Mouse (Mus musculus) MEL (cell line): ENCODE results near the gene Brdt. TPM values are rescaled to one million over a fixed set of nuclear protein-coding genes. Genes with fewer than 3 reads are reported as not detected.

Experiments used
- DNase-seq: peaks from one replicate; pipeline ENCODE4 v3.0.0; 2011; ENCODE audit warnings: low read depth, low spot score
- H3K27ac ChIP-seq: 2 replicates; pipeline ENCODE4 v1.5.1; 2012; ENCODE audit warnings: low read depth, mild to moderate bottlenecking, control low read depth, low read length, moderate library complexity; ENCODE audit not compliant: control insufficient read depth
- H3K27me3 ChIP-seq, 2 experiments: fragments of 150-350 bp in 1 of 2; sonication (generic) in 1 of 2; 2 replicates each; pipeline ENCODE4 v1.6.1; 2012; ENCODE audit warnings: low read length in 2 of 2, mild to moderate bottlenecking in 2 of 2, improper control_type of control experiment in 1 of 2, moderate library complexity in 1 of 2; ENCODE audit not compliant: insufficient read depth in 2 of 2, control insufficient read depth in 1 of 2
- H3K36me3 ChIP-seq, 2 experiments: 2 replicates each; pipeline ENCODE4 v1.6.1; 2012 to 2014; ENCODE audit warnings: low read length in 2 of 2, improper control_type of control experiment in 1 of 2, inconsistent platforms in 1 of 2, mild to moderate bottlenecking in 1 of 2; ENCODE audit not compliant: insufficient read depth in 2 of 2, control insufficient read depth in 1 of 2
- H3K4me1 ChIP-seq, 2 experiments: fragments of 150-350 bp in 1 of 2; sonication (generic) in 1 of 2; 2 replicates each; pipeline ENCODE4 v1.6.1; 2012; ENCODE audit warnings: low read length in 2 of 2, improper control_type of control experiment in 1 of 2, mild to moderate bottlenecking in 1 of 2; ENCODE audit not compliant: insufficient read depth in 2 of 2, control insufficient read depth in 1 of 2
- H3K4me3 ChIP-seq, 2 experiments: fragments of 150-350 bp in 1 of 2; sonication (generic) in 1 of 2; 2 replicates each; pipeline ENCODE4 v1.5.1; 2012; ENCODE audit warnings: low read depth in 2 of 2, low read length in 2 of 2, mild to moderate bottlenecking in 2 of 2, moderate library complexity in 2 of 2, control low read depth in 1 of 2, improper control_type of control experiment in 1 of 2; ENCODE audit not compliant: control insufficient read depth in 1 of 2, insufficient read depth in 1 of 2
- H3K79me2 ChIP-seq: 2 replicates; pipeline ENCODE4 v1.6.1; 2012; ENCODE audit warnings: mild to moderate bottlenecking, low read length, moderate library complexity; ENCODE audit not compliant: control insufficient read depth, poor library complexity, insufficient read depth
- H3K9ac ChIP-seq: 2 replicates; pipeline ENCODE4 v1.6.1; 2012; ENCODE audit warnings: low read depth, mild to moderate bottlenecking, control low read depth, low read length, moderate library complexity; ENCODE audit not compliant: control insufficient read depth, poor library complexity, severe bottlenecking
- H3K9me3 ChIP-seq: fragments of 150-350 bp; sonication (generic); replicated peaks from 2 replicates; pipeline ENCODE4 v1.6.1; 2012; ENCODE audit warnings: mild to moderate bottlenecking, low read length, improper control_type of control experiment, moderate library complexity; ENCODE audit not compliant: insufficient read depth
- CHD1 ChIP-seq: IDR thresholded peaks from 2 replicates; pipeline ENCODE4 v1.6.1; 2012; ENCODE audit warnings: low read depth, mild to moderate bottlenecking, inconsistent platforms, low read length, improper control_type of control experiment
- CTCF ChIP-seq, 3 experiments: IDR thresholded peaks in 2 of 3; conservative IDR thresholded peaks in 1 of 3; 2 replicates each; pipeline ENCODE4 v1.5.1; 2011 to 2012; ENCODE audit warnings: low read length in 3 of 3, low read depth in 2 of 3, mild to moderate bottlenecking in 2 of 3, improper control_type of control experiment in 1 of 3, inconsistent platforms in 1 of 3, mixed read lengths in 1 of 3, moderate library complexity in 1 of 3; ENCODE audit not compliant: control insufficient read depth in 1 of 3, insufficient read depth in 1 of 3, poor library complexity in 1 of 3, severe bottlenecking in 1 of 3
- ELF1 ChIP-seq: IDR thresholded peaks from 2 replicates; pipeline ENCODE4 v1.6.1; 2014; ENCODE audit warnings: low read depth, mild to moderate bottlenecking, inconsistent platforms, low read length, improper control_type of control experiment, moderate library complexity
- GABPA ChIP-seq: IDR thresholded peaks from 2 replicates; pipeline ENCODE4 v1.6.1; 2012; ENCODE audit warnings: low read depth, mild to moderate bottlenecking, inconsistent platforms, low read length, improper control_type of control experiment, moderate library complexity
- JUND ChIP-seq: IDR thresholded peaks from 2 replicates; pipeline ENCODE4 v1.6.1; 2011; ENCODE audit warnings: low read depth, mild to moderate bottlenecking, improper control_type of control experiment, low read length
- KAT2A ChIP-seq: conservative IDR thresholded peaks from 2 replicates; pipeline ENCODE4 v1.6.1; 2012; ENCODE audit warnings: low read depth, low read length, improper control_type of control experiment, inconsistent platforms
- MAZ ChIP-seq: IDR thresholded peaks from 2 replicates; pipeline ENCODE4 v1.6.1; 2012; ENCODE audit warnings: low read depth, mild to moderate bottlenecking, inconsistent platforms, low read length, improper control_type of control experiment
- MEF2A ChIP-seq: IDR thresholded peaks from 2 replicates; pipeline ENCODE4 v1.6.1; 2014; ENCODE audit warnings: low read depth, mild to moderate bottlenecking, inconsistent platforms, low read length, improper control_type of control experiment; ENCODE audit not compliant: poor library complexity, insufficient replicate concordance, severe bottlenecking; ENCODE audit errors: extremely low read depth
- MXI1 ChIP-seq: IDR thresholded peaks from 2 replicates; pipeline ENCODE4 v1.6.1; 2011; ENCODE audit warnings: mild to moderate bottlenecking, low read depth, low read length, improper control_type of control experiment
- MYC ChIP-seq: IDR thresholded peaks from 2 replicates; pipeline ENCODE4 v1.6.1; 2011; ENCODE audit warnings: low read depth, mild to moderate bottlenecking, low read length, improper control_type of control experiment, moderate library complexity
- NRF1 ChIP-seq: IDR thresholded peaks from 2 replicates; pipeline ENCODE4 v1.6.1; 2014; ENCODE audit warnings: low read depth, mild to moderate bottlenecking, inconsistent platforms, low read length, improper control_type of control experiment, moderate library complexity; ENCODE audit not compliant: poor library complexity, insufficient read depth, severe bottlenecking
- POLR2A ChIP-seq, 2 experiments: IDR thresholded peaks; 2 replicates each; pipeline ENCODE4 v1.6.1; 2011 to 2012; ENCODE audit warnings: low read length in 2 of 2, mild to moderate bottlenecking in 2 of 2, control low read depth in 1 of 2, improper control_type of control experiment in 1 of 2, low read depth in 1 of 2, moderate library complexity in 1 of 2; ENCODE audit not compliant: control insufficient read depth in 1 of 2, insufficient read depth in 1 of 2, poor library complexity in 1 of 2
- POLR2AphosphoS2 ChIP-seq: IDR thresholded peaks from 2 replicates; pipeline ENCODE4 v1.6.1; 2011; ENCODE audit warnings: low read length, improper control_type of control experiment
- RAD21 ChIP-seq: IDR thresholded peaks from 2 replicates; pipeline ENCODE4 v1.6.1; 2011; ENCODE audit warnings: mild to moderate bottlenecking, low read depth, low read length, improper control_type of control experiment
- RCOR1 ChIP-seq: IDR thresholded peaks from 2 replicates; pipeline ENCODE4 v1.6.1; 2012; ENCODE audit warnings: low read depth, mild to moderate bottlenecking, inconsistent platforms, low read length, improper control_type of control experiment
- SIN3A ChIP-seq: IDR thresholded peaks from 2 replicates; pipeline ENCODE4 v1.6.1; 2012; ENCODE audit warnings: low read length, improper control_type of control experiment, inconsistent platforms
- SMC3 ChIP-seq: IDR thresholded peaks from 2 replicates; pipeline ENCODE4 v1.6.1; 2011; ENCODE audit warnings: low read depth, low read length, improper control_type of control experiment
- TAL1 ChIP-seq: IDR thresholded peaks from 2 replicates; pipeline ENCODE4 v1.6.1; 2012; ENCODE audit warnings: mild to moderate bottlenecking, inconsistent platforms, low read length, moderate library complexity, mixed read lengths
- TBP ChIP-seq: IDR thresholded peaks from 2 replicates; pipeline ENCODE4 v1.8.0; 2011; ENCODE audit warnings: low read depth, low read length, improper control_type of control experiment
- USF2 ChIP-seq, 2 experiments: IDR thresholded peaks; 2 replicates each; pipeline ENCODE4 v1.6.1; 2011 to 2012; ENCODE audit warnings: improper control_type of control experiment in 2 of 2, low read length in 2 of 2, borderline replicate concordance in 1 of 2, inconsistent platforms in 1 of 2, low read depth in 1 of 2, mild to moderate bottlenecking in 1 of 2; ENCODE audit not compliant: insufficient read depth in 1 of 2
- ZMIZ1 ChIP-seq: IDR thresholded peaks from 2 replicates; pipeline ENCODE4 v1.6.1; 2012; ENCODE audit warnings: low read depth, mild to moderate bottlenecking, inconsistent platforms, low read length, improper control_type of control experiment, moderate library complexity
- polyA plus RNA-seq, 2 experiments: library from polyadenylated mRNA; stranded (reverse) in 1 of 2; unstranded in 1 of 2; fragments of >175 nt in 1 of 2; fragments of >200 nt in 1 of 2; gene quantifications; 2 replicates each; pipeline versions ENCODE4 v1.2.1 to v1.2.4; 2012; ENCODE audit warnings: low replicate concordance in 2 of 2, low read depth in 1 of 2; ENCODE audit not compliant: insufficient read length in 2 of 2, insufficient read depth in 1 of 2, missing spikeins in 1 of 2
- total RNA-seq: library from RNA; depleted of rRNA; stranded (reverse); fragments of 300-350 nt; gene quantifications from 2 replicates; pipeline ENCODE4 v1.2.3, GENCODE M21; 2012

The Brdt gene
- total and polyA plus RNA-seq, 3 experiments: 10.3 to 16.7 TPM; not detected in 1

GRCm38 (mm10) chr5:107340404-107340803 lies 9.4 kb downstream of the Brdt start:
- no peaks in the 10 kb centered on the region for H3K4me1 ChIP-seq
- H3K27ac ChIP-seq: no peak overlapping the region
- H3K4me3 ChIP-seq: no peak overlapping the region
- peaks cover 0 to 2% of the 10 kb centered on the region in 2 experiments; a peak in 1 of 4 replicates for H3K36me3 ChIP-seq
- TF ChIP-seq CTCF (IDR thresholded peaks at IDR 0.05 in 2 of 3, conservative IDR thresholded peaks at IDR 0.05 in 1 of 3; ENCODE audit: control insufficient read depth in 1 of 3, insufficient read depth in 1 of 3, low read depth in 2 of 3, low read length in 3 of 3, poor library complexity in 1 of 3, severe bottlenecking in 1 of 3): no peak
- no peak for TF ChIP-seq MAZ
- no peak for TF ChIP-seq TBP
- no peak for TF ChIP-seq USF2 (IDR thresholded peaks at IDR 0.05; ENCODE audit: borderline replicate concordance in 1 of 2, insufficient read depth in 1 of 2, low read depth in 1 of 2, low read length in 2 of 2)
- no peak for TF ChIP-seq GABPA
- TF ChIP-seq ZMIZ1: no peak
- no peak for TF ChIP-seq MEF2A
- TF ChIP-seq MYC: no peak
- no peak for TF ChIP-seq NRF1
- TF ChIP-seq ELF1: no peak
- no peak for TF ChIP-seq TAL1
- no peak for TF ChIP-seq JUND
- TF ChIP-seq POLR2AphosphoS2: no peak
- TF ChIP-seq RAD21: no peak
- TF ChIP-seq MXI1: no peak
- H3K9ac ChIP-seq: no peak overlapping the region
- DNase-seq: no peak
- no peaks in the 10 kb centered on the region for H3K27me3 ChIP-seq
- H3K79me2 ChIP-seq: peaks cover 2% of the 10 kb centered on the region; the same call in 1 of the 2 replicates
- no peaks in the 10 kb centered on the region for H3K9me3 ChIP-seq

GRCm38 (mm10) chr5:107342891-107343290 lies 11.9 kb downstream of the Brdt start:
- no peaks in the 10 kb centered on the region for H3K9me3 ChIP-seq
- H3K4me1 ChIP-seq: no peaks in the 10 kb centered on the region
- H3K27ac ChIP-seq: no peak overlapping the region
- no peaks in the 10 kb centered on the region for H3K27me3 ChIP-seq
- peaks cover 0 to 2% of the 10 kb centered on the region in 2 experiments; a peak in 1 of 4 replicates for H3K36me3 ChIP-seq
- no peaks in the 10 kb centered on the region for H3K79me2 ChIP-seq
- no peak for TF ChIP-seq ELF1
- TF ChIP-seq POLR2AphosphoS2: no peak
- TF ChIP-seq CHD1: no peak
- TF ChIP-seq RAD21: no peak
- no peak for TF ChIP-seq CTCF (IDR thresholded peaks at IDR 0.05 in 2 of 3, conservative IDR thresholded peaks at IDR 0.05 in 1 of 3; ENCODE audit: control insufficient read depth in 1 of 3, insufficient read depth in 1 of 3, low read depth in 2 of 3, low read length in 3 of 3, poor library complexity in 1 of 3, severe bottlenecking in 1 of 3)
- no peak for TF ChIP-seq SIN3A
- no peak for TF ChIP-seq POLR2A (IDR thresholded peaks at IDR 0.05; ENCODE audit: control insufficient read depth in 1 of 2, insufficient read depth in 1 of 2, low read depth in 1 of 2, low read length in 2 of 2, poor library complexity in 1 of 2)
- TF ChIP-seq KAT2A: no peak
- TF ChIP-seq RCOR1: no peak
- no peak for TF ChIP-seq SMC3
- no peak overlapping the region for H3K9ac ChIP-seq
- no peak overlapping the region for H3K4me3 ChIP-seq
- DNase-seq: no peak
